Mouse (Mus musculus) A20 (cell line): ENCODE measurements around the gene Tlcd1.

ENCODE experiments used
- DNase-seq: peaks from one replicate; pipeline ENCODE4 v3.0.0-alpha.2; 2011; ENCODE audit warnings: low read depth, low spot score

The Tlcd1 gene

DNA sequence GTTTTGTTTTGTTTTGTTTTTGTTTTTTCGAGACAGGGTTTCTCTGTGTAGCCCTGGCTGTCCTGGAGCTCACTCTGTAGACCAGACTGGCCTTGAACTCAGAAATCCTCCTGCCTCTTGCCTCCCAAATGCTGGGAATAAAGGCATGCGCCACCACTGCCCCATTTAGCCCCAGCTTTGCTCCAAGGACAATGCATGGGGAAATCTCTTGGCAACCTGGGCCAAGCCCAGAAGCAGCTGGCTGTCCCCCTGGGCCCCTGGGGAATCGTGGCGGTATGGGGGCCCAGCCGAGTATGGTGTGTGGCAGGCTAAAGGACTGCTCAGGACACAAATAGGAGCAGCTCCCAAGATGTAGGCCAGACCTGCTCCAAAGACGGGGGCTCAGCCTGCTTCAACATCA, 27.8 kb downstream of the Tlcd1 start:
- no peak for DNase-seq

DNA sequence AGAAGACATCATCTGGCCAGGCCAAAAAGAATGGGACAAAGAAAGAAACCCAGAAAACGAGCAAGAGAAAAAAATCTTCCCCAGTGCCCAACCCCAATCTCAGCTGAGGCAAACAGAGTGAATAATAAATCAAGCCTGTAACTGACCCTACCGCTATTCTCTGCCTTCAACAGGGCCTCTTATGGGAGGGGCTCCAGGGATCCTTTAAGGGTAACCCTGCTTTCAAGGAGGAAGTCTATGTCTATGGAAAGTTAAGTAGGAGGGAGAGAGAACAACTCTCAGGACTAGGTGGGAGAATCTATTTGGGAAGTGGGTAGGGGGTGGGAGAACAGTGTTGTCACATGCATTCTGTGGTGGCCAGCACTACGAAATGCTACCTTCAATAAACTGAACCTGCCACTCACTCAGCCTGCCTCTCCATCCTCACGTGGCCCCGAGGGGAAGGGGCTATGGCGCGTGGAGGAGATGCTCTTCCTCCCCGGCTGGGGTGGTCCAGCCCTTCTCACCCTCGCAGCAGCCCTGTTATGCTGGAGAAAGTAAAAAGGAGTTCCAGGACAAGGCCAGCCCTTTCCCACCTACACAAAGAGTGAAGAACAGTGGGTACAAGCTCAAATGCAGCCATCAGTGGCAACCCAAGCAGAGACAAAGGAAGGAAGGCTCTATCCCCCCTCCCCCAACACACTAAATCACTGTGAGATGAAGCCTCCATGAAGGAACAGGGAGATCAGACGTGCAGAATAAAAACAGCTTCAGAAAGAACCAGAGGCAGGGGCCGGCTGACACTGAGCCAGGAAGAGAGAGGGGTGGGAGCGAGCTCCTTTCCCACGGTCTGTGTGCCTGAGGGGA, 29.1 kb downstream of the Tlcd1 start:
- no peak for DNase-seq

- DNase-seq = no peak
Measured at GRCm38 (mm10) chr11:78207190-78207589, 30.7 kb downstream of the Tlcd1 start.

DNA sequence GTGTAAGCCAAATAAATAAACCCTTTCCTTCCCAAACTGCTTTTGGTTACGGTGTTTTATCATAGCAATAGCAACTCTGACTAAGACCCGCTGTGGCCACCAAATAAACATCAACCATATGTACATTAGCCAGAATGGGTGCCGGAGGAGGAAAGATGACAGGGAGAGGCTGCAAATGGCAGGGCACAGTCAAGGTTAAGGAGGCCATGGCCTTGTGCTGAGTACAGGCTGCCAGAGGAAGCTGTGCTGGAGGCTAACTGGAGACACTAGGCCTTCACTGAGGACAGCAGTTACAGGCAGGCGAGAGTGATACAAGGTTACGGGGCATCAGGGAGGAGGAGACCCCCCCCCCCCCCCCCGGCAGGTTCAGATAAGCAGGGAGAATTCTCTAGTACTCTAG, 33.4 kb downstream of the Tlcd1 start:
- no peak for DNase-seq

- DNase-seq = no peak
Measured at GRCm38 (mm10) chr11:78210615-78211014, 34.1 kb downstream of the Tlcd1 start.

DNA sequence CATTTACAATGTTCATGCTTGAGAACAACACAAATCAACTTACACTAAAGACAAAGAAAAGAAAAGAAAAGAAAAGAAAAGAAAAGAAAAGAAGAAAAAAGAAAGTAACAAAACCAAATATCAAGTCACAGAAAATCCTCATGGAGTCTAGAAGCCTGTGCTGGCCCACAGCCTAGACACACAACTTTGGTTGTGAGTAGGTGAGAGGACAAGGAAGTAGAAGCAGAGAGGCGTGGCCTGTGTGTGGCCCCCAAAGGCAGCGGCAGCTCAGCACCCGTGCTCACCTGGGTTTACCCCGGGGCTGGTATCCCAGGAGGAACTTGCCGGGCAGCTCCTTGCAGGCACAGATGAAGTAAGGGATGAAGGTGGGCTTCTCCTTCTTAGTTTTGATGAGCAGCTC, 35.0 kb downstream of the Tlcd1 start:
- DNase-seq = no peak

- no peak for DNase-seq
Measured at GRCm38 (mm10) chr11:78213086-78213817, 36.7 kb downstream of the Tlcd1 start.

DNA sequence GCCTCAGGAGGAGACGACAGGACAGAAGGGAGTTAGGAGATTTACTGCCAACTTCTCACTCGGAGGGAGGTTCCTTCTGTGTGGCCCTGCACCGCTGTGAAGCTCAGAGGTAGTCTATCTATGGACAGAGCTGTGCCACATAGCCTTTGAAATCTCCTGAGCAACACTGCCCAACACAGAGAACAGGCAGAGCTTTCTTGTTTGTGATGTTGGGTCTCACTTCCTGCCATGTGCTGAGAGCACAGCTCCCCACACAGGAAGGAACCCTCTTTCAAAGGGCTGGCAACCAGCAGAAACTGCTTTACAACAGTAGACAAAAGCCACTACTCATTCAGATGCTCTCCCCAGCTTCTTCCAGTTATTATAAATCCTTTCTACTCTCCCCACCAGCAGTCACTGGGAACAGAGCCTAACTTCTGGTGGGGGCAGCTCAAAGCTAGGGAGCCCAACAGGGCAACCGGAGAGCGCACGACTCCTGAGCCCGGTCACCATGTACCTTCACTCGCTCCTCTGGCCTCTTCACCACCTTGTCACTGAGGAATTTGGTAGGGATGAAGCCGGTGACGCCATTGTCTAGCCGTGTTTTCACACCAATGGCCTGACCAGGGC, 39.3 kb downstream of the Tlcd1 start:
- DNase-seq = no peak

DNA sequence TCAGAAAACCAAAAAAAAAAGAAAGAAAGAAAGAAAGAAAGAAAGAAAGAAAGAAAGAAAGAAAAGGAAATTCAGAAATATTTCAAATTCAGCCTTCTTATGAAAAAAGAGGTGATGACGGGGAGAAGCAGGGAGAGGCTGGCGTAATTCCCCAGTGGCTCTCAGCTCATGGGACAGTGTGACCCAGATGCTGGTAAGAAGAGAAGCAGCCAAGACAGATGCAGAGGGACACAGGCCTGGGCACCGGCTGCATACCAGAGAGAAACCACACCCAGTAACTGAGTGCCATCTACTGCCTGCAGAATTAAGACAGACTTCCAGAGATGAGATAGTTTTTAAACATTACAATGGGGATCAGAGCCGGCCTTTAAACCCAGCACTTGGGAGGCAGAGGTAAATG, 47.1 kb downstream of the Tlcd1 start:
- DNase-seq = no peak
